Mouse (Mus musculus): ENCODE data around the gene Zfp213.
"Not testable (repeated sequence)": the region's sequence is repeated elsewhere in the genome, so short reads cannot be mapped to it uniquely, and the experiment has no call there.

DNA sequence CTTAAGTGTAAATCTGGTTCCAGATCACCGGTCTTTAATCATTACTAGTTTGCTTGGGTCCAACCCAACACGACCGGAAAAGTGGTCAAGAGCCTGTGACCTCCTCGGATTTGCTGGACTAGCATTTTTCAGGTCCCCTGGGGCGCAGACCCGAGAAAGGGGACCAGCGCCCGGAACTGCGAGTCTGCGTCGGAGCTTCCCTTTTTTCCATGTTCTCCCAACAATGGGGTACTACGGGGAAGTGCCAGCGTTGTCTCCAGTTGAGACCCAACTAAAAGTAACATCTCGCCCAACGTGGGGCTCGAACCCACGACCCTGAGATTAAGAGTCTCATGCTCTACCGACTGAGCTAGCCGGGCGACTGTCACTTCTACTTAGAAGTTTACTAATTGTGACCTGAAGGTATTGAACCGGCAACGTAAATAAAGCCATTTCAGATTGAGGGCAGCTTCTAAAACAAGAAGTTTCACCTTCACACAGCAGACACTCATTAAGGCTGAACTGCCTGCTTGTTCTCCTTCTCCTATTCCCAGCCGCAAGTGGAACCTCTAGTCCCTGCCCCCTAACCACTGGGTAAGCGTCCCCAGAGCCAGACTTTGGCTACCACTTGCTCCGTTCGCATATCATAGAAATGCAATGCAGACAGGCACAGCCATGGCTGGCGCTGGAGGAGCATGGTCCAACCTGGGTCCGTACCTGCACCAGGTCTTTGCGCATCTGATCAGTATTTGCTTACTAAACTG lies 28.8 kb downstream of the Zfp213 start:
- not testable (repeated sequence) for TF ChIP-seq CTCF (IDR thresholded peaks at IDR 0.05; ENCODE audit: insufficient read depth, low read length); POLR2A (IDR thresholded peaks at IDR 0.05; ENCODE audit: borderline replicate concordance, extremely low read depth, low read depth, low read length)

Measured in lung, adult 2 months (tissue).